Mouse (Mus musculus) midbrain, postnatal 0 days (tissue): ENCODE measurements at regions not wholly inside any gene's neighbourhood (a gene's known extent, or its start where the extent isn't known, plus 50 kb on each side); places are given as distances from the start of the nearest gene placed in this dataset.

Experiments used
- ATAC-seq: fragments of 200-750 bp; cut with Nextera tagmentation; 2 replicates; pipeline ENCODE4 v1.8.0; 2017; ENCODE audit warnings: moderate number of reproducible peaks, mild to moderate bottlenecking, moderate TSS enrichment, moderate library complexity; ENCODE audit not compliant: low FRiP score
- DNase-seq: peaks from one replicate; pipeline ENCODE4 v3.0.0-alpha.2; 2015; ENCODE audit warnings: low spot score
- H3K27ac ChIP-seq: fragments of 300-500 bp; sonication (generic); 2 replicates; pipeline ENCODE4 v1.5.1; 2014; ENCODE audit warnings: low read depth, mild to moderate bottlenecking, low read length, mixed read lengths
- H3K27me3 ChIP-seq: fragments of 300-500 bp; sonication (generic); 2 replicates; pipeline ENCODE4 v1.6.1; 2014; ENCODE audit warnings: low read length, control low read depth, mixed read lengths; ENCODE audit not compliant: insufficient read depth
- H3K36me3 ChIP-seq: fragments of 300-500 bp; sonication (generic); 2 replicates; pipeline ENCODE4 v1.6.1; 2014; ENCODE audit warnings: low read length, control low read depth, mixed read lengths; ENCODE audit not compliant: insufficient read depth
- H3K4me1 ChIP-seq: fragments of 300-500 bp; sonication (generic); 2 replicates; pipeline ENCODE4 v1.6.1; 2014; ENCODE audit warnings: mild to moderate bottlenecking, control low read depth, antibody characterized with exemption, low read length, mixed read lengths; ENCODE audit not compliant: insufficient read depth
- H3K4me2 ChIP-seq: fragments of 300-500 bp; sonication (generic); 2 replicates; pipeline ENCODE4 v1.6.1; 2014; ENCODE audit warnings: low read depth, mild to moderate bottlenecking, low read length, mixed read lengths; ENCODE audit not compliant: poor library complexity, severe bottlenecking
- H3K4me3 ChIP-seq: fragments of 300-500 bp; sonication (generic); 2 replicates; pipeline ENCODE4 v1.5.1; 2014; ENCODE audit warnings: low read depth, mild to moderate bottlenecking, low read length, moderate library complexity
- H3K9ac ChIP-seq: fragments of 300-500 bp; sonication (generic); replicated peaks from 2 replicates; pipeline ENCODE4 v1.6.1; 2014; ENCODE audit warnings: mild to moderate bottlenecking, low read length, moderate library complexity, mixed read lengths; ENCODE audit not compliant: poor library complexity, severe bottlenecking
- H3K9me3 ChIP-seq: fragments of 300-500 bp; sonication (generic); 2 replicates; pipeline ENCODE4 v1.6.1; 2016; ENCODE audit warnings: low read length, control low read depth
- CTCF ChIP-seq: IDR thresholded peaks from 2 replicates; pipeline ENCODE4 v1.5.1; 2016; ENCODE audit warnings: antibody characterized with exemption, mild to moderate bottlenecking
- WGBS: fragments of 180-500 bp; shearing (Covaris S2); extraction: QIAGEN DNeasy Blood & Tissue Kit; methylation state at CpG from one replicate; pipeline ENCODE4 v1.1.7; 2014; 5-methylcytosine and 5-hydroxymethylcytosine counted together

GRCm38 (mm10) chr3:57973546-57973945 is 125.7 kb upstream of the Pfn2 start:
- Histone ChIP-seq H3K27me3 (no peaks in the 10 kb centered on the region), H3K4me1 (no peaks in the 10 kb centered on the region), H3K9ac (no peak overlapping the region), H3K9me3 (no peaks in the 10 kb centered on the region), H3K4me3 (no peak overlapping the region), H3K27ac (no peak overlapping the region), H3K36me3 (no peaks in the 10 kb centered on the region), H3K4me2 (no peak overlapping the region)
- no peak for ATAC-seq
- no peak for DNase-seq
- TF ChIP-seq CTCF: no peak
- WGBS: 69% methylated on average over 3 of the region's 3 CpGs

- H3K36me3 ChIP-seq: no peaks in the 10 kb centered on the region
- DNase-seq (no peak), ATAC-seq (no peak)
- H3K4me1 ChIP-seq: no peaks in the 10 kb centered on the region
- no peak overlapping the region for H3K27ac ChIP-seq
- no peaks in the 10 kb centered on the region for H3K9me3 ChIP-seq
- 74% methylated on average over 5 of the region's 5 CpGs for WGBS
- no peak for TF ChIP-seq CTCF
- no peak overlapping the region for H3K4me3 ChIP-seq
- H3K4me2 ChIP-seq: no peak overlapping the region
- no peaks in the 10 kb centered on the region for H3K27me3 ChIP-seq
- no peak overlapping the region for H3K9ac ChIP-seq
Measured at GRCm38 (mm10) chr3:57975379-57975778, 127.5 kb upstream of the Pfn2 start.

GRCm38 (mm10) chr3:57976640-57977229 is 128.9 kb upstream of the Pfn2 start:
- H3K9me3 ChIP-seq: no peaks in the 10 kb centered on the region
- H3K27ac ChIP-seq: no peak overlapping the region
- H3K4me3 ChIP-seq: no peak overlapping the region
- no peak for ATAC-seq
- no peaks in the 10 kb centered on the region for H3K36me3 ChIP-seq
- H3K9ac ChIP-seq: no peak overlapping the region
- H3K4me2 ChIP-seq: no peak overlapping the region
- no peak for DNase-seq
- WGBS: 74% methylated on average over 5 of the region's 5 CpGs
- no peak for TF ChIP-seq CTCF
- H3K4me1 ChIP-seq: no peaks in the 10 kb centered on the region
- H3K27me3 ChIP-seq: no peaks in the 10 kb centered on the region

GRCm38 (mm10) chr3:57988175-57988574 is 140.3 kb upstream of the Pfn2 start:
- WGBS: 82% methylated on average over 3 of the region's 3 CpGs
- H3K36me3 ChIP-seq: no peaks in the 10 kb centered on the region
- H3K4me3 ChIP-seq: no peak overlapping the region
- no peaks in the 10 kb centered on the region for H3K27me3 ChIP-seq
- no peak overlapping the region for H3K9ac ChIP-seq
- DNase-seq (no peak), ATAC-seq (no peak)
- H3K4me1 ChIP-seq: no peaks in the 10 kb centered on the region
- H3K9me3 ChIP-seq: no peaks in the 10 kb centered on the region
- no peak for TF ChIP-seq CTCF
- no peak overlapping the region for H3K4me2 ChIP-seq
- H3K27ac ChIP-seq: no peak overlapping the region

- Histone ChIP-seq H3K9me3 (no peaks in the 10 kb centered on the region), H3K27ac (no peak overlapping the region), H3K27me3 (no peaks in the 10 kb centered on the region), H3K4me3 (no peak overlapping the region), H3K4me1 (no peaks in the 10 kb centered on the region), H3K4me2 (no peak overlapping the region), H3K36me3 (no peaks in the 10 kb centered on the region), H3K9ac (no peak overlapping the region)
- WGBS: 80% methylated on average over 1 of the region's 1 CpGs
- DNase-seq (no peak), ATAC-seq (no peak)
- TF ChIP-seq CTCF: no peak
Measured at GRCm38 (mm10) chr3:57990738-57991137, 142.9 kb upstream of the Pfn2 start.

- WGBS: 82% methylated on average over 6 of the region's 6 CpGs
- H3K36me3 ChIP-seq: no peaks in the 10 kb centered on the region
- H3K4me2 ChIP-seq: no peak overlapping the region
- H3K4me1 ChIP-seq: no peaks in the 10 kb centered on the region
- H3K9me3 ChIP-seq: no peaks in the 10 kb centered on the region
- no peaks in the 10 kb centered on the region for H3K27me3 ChIP-seq
- ATAC-seq: no peak
- H3K27ac ChIP-seq: no peak overlapping the region
- DNase-seq: no peak
- no peak overlapping the region for H3K4me3 ChIP-seq
- H3K9ac ChIP-seq: no peak overlapping the region
- no peak for TF ChIP-seq CTCF
Measured at GRCm38 (mm10) chr3:57998121-57999102, 150.5 kb upstream of the Pfn2 start.
